Mouse (Mus musculus) induced T-regulatory cell, adult 2 months (primary cell): ENCODE data around the gene Kcnma1.

Experiments used
- DNase-seq: peaks from one replicate; pipeline ENCODE4 v3.0.0-alpha.2; 2012; ENCODE audit warnings: low read depth

The Kcnma1 gene

DNA sequence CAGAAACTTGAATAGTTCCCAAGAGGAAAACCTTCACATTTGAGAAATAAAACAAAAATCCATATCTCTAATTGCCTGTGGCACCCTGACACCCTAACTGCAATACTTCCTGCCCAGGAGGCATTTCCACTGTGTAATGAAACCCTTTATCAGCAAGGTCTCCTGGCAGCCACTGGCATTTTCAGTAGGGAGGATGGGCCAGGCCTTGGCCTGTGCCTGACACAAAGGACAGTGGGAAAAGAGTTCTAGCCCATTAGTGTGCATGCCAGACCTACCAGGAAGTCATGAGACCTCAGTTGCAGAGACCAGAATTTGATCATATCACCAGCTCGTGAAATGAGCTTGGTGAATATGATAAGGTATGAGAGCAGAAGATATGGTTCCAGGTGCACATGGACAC is 488.4 kb downstream of the Kcnma1 start:
- DNase-seq: no peak

DNA sequence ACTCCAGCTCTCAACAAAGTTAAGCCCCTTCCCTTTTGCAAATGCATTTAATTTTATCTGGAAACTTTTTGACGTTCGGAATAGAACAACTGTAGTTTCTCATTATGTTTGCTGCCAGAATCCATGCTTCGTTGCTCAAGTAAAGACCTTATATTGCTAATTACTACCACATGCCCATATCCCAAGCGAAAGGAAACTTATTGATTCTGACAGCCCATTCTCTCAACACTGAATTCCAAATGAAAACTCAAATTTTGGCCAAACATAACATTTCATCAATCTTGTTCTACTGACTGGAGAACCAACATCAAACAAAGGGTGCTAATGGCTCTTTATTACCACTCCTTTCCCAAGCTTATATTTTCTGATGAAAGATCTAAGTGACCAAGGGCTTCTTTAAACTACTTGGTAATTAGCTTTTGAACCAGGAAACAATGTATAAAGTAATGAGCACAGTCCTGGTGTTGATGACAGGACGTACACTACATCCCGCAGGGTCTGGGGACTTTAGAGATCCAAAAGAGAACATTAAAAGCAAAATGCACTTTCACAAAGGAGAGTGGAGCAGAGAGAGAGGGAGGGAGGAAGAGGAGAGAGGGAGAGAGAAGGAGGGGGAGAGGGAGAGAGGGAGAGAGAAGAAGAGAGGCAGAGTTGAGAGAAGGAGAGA is 490.3 kb downstream of the Kcnma1 start:
- no peak for DNase-seq

DNA sequence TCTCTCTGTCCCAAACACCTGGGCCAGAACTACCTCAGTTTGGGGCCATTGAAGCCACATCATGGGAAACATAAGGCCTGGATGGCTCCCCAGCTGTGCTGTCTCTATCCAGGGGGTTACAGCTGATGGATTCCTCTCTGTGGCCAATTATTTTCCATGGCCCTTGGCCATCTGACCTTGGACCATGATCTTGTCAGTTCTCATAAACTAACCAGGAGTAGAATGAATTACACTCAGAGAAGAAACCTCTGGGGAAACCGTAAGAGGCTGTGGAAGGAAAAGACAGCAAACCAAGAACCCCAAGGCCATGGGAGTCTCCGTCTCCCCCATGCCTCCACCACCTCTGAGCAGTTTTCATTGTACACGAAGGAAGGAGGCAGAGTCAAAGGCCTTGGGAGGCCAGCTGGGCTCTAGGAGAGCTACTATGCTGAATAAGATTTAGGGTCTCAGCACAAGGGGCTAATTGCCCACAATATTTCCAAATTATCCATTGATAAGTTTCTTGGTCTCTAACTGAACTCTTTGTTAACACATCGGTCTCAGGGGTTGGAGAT is 491.6 kb downstream of the Kcnma1 start:
- no peak for DNase-seq

DNA sequence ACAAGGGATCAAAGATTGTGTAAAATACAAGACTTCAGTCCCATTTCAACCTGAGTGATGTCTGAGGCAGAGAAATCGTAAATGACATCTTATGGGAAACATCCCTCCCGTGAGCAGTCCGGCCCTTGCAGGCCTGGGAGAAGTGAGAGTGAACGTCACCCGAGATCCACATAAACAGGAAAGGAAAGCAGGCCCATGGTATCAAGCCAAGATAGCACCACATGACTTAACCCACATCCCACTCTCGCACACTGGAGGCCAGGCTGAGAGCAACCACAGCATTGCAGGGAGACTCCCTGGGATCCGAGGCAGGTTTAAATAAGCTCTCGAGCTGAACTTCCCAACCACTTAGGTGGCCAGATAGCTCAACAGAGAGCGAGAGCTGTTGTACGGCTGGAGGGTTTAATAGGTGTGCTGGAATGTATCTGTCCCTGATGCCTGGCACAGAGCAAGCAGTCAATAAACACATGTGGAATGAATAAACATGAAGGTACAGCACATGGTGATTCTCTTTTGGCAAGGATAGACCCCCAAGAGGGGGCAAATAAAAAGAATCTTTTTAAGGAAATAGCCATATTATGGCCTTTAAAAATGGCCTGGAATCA is 493.1 kb downstream of the Kcnma1 start:
- DNase-seq: no peak

DNA sequence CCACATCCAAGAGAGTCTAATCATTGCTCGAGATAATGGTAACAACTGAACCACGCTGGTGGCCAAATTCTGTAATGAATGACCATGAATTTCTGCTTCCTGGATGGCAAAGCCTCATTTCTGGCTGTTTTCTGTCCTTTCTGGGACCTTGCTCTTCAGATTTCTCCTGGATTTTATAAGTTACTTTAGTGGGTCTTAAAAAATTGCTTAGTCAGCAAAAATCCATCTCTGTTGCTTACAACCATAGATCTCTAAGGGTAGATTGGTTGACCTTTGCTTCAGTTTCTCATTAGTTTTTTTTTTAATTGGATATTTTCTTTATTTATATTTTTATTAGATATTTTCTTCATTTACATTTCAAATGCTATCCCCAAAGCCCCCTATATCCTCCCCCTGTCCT is 496.9 kb downstream of the Kcnma1 start:
- no peak for DNase-seq

DNA sequence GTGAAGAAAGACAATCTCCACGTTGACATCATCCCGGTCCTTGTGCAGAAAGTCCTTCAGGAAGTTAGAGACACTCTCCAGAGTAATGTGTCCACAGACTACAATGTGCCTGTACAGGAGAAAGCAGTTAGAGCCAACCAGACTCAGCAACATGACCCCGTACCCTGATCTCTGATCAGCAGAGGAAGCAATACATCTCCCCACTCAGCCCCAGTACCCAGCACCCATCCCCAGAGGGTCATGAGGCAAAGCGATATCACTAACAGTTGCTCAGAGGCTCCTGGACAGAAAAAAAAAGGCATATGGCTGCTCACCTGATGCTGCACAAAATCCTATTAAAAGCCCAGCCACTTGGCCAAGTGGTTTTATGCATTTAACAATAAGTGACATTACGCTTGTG is 504.5 kb downstream of the Kcnma1 start:
- no peak for DNase-seq

DNA sequence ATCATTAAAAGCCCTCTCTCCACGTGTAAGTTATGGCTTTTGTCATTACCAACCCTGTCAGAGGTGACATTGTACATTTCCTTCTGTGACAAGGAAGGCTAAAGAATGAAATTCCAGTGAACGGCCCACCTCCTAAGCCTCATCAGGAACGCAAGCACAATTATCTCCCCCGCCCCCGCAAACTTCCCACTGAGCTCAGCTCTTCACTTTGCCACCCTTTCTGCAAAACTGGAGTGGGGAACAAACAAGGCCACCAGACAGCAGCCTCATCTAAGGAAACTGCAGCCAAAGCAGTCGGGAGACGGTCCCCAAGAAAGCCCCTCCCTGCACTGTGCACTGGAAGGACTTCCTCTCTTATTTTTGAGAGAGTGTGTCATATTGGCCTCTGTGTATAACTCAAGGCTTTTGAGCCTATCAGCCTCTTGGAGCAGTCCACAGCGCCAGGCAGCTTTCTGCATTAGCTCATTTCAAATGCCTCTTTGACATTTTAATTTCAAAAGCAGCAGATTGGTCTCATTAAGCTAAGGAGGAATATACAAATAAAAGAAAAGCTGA is 512.0 kb downstream of the Kcnma1 start:
- DNase-seq: no peak

DNA sequence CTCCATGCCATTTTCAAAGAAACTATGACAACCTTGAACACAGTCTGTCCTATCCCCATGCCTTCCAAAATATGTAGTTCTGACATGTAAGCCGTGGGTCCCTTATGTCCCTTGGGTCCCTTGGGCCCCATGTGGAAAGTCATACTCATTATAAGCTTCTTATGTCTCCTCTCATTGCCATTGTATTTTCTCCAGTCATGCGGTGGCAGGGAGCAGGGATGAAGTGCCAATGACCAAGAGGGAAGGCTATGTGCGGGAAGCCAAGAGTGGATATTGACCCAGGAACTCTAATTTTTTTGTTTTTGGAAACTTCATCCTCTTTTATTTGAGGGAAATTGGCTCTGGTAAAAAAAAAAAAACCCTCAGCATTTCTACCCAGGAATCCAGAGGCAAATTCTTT is 517.5 kb downstream of the Kcnma1 start:
- DNase-seq: no peak

DNA sequence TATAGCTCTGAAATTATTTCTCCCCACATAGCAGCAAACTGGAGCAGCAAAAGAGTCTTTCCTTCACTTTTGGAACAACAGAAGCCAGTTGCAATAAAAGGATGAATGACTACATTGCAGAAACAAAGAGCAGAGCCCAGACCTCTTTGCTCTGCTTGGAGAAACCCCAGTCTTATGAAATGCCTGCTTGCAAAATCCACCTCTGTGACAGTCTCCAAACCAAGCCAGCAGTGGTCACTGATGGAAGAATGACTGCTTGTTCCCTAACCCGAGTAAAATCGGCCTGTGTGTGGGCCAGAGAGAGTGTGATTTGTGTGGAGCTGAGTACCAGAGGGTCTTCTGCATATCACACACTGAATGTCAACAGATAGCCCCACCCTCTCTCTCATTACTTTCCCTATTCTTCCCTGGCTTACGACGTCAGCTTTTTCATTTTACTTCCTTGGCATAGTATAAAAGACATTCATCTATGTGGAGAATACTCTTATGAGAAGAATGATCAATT is 518.0 kb downstream of the Kcnma1 start:
- DNase-seq: no peak

DNA sequence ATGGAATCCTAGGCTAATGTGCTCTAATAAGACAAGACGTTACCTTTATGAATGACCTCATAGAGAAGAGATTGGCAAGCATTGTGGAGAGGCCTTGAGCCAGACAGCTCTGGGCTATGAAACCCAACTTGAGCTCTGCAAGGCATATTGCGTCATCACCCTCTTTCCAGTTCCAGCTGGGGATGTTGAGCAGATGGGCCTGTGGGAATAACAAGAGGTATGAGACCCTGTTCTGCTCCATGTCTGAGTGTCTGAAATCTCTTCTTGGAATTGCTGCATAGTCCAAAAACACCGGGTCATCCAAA is 519.8 kb downstream of the Kcnma1 start:
- DNase-seq: no peak

DNA sequence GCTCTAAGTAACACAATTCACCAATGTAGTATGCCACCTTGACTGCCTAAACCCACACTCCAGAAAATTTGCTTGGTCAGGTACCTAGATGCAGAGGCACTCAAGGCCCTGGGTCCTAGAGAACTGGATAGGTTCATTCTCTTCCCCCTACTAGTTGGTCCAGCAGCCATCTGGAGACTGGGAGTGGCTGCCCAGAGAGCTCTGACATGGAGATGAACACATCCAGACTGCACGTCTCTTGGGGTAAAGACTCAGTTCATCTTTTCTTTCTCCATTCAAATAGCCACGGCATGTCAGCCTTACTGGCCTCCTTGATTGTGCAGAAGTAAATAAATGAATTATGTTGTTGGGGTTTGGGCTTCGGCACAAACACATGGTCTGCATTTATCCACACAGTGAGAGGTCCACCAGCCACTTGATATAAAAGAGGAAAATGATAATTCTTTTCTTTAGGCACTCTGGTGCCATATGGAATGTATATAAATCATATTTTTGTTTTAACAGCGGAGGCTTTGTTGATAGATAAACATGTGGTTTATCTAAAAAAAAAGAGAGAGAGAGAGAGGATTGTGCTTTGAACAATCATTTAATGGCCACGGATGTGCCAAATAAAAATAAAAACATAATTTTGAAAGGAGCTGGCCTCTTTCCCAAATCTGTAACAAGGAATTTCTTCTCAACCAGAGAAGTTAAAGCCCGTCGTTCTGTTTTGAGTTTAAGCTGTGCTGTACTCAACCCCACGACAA is 520.4 kb downstream of the Kcnma1 start:
- DNase-seq: no peak

DNA sequence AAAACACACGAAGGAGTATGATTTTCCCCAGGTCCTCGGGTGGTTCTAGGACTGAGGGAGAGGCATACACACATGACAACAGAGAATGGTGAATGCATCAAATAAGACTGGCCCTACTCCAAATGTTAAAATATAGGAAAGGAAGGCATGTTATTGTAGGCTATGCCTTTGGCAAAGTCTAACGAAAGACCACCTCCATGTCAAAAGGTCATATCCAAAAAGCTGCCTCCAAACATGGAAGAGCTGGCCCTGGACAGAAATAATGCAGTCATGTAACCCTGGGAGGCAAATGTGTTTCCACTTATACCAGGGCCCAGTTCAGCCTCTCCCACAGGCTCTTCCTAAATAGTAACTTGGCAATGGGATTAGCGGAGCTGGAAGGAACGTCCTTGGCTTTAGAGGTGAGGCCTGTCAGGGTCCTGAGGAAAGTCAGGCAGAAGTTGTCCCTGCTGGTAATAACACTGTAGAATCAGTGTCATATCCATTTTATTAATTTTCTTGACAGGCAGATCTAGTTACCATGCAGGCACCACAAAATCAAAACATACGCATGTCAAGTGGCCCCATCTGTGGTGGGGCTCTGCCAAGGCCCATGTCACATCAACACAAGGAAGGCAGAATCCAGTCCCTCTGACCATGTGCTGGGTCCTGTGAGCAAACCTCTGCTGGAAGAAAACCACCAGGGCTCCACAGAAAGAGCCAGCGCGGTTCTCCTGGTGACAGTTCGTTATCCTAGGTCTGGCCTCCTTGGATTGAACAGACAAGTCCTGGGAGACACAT is 521.5 kb downstream of the Kcnma1 start:
- DNase-seq: no peak

DNA sequence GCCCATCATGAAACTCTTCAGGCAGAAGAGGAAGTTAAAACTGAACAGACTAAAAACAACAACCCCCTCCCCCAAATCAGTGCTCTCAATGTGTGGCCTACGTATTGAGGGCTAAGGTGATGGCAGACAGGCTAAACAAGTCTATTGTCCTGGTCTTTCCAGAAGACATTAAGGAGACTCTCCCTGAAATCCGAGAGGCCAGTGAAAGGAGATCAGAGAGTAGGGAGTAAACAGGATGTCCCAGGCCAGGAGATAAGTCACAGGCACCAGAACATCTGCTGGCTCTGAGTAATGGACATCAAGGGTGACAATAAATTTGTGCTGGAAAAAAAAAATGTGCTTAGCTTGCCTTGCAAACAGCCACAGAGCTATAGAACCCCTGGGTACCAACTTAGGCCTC is 522.9 kb downstream of the Kcnma1 start:
- DNase-seq: no peak

DNA sequence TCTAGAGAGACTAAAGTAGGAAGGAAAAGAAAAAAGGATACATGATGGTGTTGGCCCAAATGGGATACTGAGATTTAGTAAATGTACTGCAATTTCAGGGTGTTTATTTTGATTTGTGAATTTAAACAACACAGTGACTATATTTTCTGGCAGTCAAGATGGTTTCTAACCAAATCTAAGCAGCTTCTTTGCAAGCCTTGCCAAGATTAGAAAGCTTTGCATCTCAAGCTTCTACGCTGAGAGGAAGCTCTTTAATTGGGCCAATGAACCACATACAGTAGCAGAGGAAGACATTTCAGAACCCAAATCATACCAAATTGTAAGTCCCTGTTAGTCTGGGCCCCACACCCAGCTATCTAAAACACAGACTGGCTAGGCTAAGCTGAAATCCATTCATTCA is 527.6 kb downstream of the Kcnma1 start:
- DNase-seq: no peak

DNA sequence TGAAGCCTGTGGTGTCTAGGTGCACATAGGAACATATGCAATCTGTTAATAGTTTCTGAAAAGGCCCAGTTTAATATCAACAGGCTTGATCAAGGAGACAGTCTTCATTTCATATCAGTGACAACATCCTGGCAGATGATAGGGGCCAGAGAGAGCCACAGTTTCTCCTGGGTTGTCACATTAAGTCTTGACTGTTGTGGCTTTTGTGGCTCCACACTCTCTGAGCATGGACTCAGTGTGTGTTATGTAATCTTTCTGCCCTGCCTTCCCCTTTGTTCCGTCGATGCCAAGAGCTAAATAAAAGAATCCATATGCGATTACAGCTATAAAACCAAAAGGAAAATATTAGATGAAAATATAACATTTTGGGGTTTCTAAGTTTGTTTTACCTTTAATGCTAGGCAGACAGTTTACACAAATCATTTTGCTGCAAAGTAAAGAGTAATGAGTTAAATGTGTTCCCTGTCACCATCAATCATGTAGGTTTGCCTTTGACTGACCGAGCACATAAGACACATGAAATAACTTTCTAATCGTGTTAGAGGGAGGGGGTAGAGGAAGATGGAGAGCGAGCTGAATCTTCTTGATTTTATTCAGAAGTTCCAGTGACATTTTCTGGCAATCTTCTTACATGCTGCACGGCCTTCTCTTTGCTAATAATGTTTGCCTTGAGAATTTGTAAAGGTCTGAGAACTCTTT is 528.3 kb downstream of the Kcnma1 start:
- no peak for DNase-seq

DNA sequence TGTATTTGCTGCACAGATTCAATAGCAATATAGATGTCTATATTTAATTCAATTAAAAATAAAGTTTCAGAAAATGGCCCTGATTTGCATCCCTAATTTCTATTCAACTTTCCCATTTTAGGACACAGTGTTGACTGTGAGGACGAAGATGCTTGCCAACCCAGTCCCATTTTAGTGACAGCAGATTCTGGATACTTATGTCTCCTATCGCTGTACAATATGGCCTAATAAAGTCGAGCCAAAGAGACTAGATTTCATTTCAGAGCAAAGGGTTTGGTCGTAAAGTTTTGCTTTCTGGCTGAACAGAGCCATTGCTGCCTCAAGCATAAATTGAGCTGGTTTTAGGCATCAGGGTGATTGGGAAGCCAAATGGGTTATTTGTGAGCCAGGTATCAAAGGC is 539.2 kb downstream of the Kcnma1 start:
- DNase-seq: no peak

DNA sequence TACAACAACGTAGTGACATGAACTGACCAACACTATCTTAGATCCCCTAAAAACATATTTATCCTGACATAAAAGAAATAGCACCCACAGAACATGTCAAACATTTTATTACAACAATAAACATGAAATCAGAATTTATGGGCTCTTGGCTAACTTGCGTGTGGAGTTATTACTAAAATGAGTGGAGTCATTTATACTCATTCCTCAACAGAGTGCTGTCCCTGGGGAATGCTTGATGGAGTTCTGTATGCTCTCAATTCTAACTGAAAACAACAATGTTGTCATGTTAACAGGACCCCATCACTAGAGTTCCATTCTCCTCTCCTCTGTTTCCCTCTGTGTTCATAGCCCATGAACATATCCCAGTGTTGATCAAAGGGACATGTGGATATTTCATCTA is 544.2 kb downstream of the Kcnma1 start:
- no peak for DNase-seq

DNA sequence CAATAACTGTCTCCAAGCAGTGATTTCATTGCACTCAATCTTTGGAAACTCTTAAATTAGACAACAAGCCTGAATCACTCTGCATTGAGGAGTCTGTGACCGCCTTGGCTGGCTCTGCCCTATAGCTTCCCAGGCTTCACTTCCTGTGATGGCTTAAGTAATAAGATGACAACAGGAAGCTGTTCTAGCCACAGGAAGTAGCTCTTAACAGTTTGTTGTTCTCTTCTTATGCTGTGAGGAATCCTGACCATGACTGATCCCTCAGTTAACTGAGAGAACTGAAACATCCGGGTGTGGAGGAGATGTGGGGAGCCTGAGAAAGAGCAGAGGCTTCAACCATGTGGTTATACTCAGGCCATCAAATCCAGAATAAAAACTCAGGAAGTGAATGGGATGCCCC is 549.2 kb downstream of the Kcnma1 start:
- peak; percentile 33 for DNase-seq

DNA sequence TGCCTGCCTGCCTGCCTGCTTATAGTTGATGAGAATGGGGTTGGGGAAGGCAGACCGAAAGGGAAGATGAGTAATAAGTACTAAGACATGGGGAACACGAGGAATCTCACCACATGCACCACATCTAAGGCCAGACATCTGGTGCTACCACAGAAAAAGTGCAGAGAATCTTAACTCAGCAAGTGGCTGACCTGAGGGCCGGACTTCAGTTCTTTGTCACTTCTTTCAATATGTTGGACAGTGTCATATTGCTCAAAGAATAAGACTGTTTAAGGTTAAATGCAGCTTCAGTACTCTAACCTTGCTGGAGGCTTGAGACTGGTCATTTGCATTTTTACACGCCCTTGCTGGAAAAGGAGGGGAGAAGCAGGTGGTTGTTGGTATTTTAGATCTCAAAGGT is 555.7 kb downstream of the Kcnma1 start:
- DNase-seq: no peak

DNA sequence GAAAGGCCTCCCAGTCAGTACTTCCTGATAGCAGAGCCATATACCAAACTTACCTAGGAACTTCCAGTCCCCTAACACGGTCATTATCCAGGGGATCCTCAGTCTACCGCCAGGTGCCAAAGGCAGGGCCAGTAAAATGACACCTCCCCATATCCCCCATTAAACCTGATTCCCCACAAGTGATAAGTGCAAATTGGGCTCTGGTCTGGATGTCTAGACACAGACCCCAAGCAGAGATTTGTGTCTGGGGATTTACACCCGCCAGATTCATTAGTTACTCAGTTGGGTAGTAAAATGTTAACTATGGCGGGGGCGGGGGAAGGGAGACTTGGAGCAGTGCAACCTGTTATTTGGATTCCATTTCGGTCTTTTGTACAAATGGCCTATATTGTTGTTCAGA is 562.6 kb downstream of the Kcnma1 start:
- no peak for DNase-seq

DNA sequence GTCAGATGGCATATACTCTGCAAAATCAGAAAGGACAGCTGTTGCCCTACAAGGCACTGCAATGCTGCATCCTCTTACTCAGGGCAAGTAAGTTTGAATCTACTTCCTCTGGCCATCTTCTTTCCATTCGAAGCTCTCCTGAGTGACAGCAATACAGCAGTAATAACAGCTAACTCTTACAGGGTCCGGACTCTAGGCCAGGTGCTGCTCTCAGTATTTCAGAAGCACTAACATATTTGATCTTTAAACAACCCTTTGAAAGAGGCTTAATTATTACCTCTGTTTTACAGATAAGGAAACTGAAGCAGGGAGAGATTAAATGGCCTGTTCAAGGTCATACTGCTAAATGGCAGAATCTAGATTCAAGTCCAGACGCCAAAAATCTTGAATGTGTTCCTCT is 576.8 kb downstream of the Kcnma1 start:
- no peak for DNase-seq

DNA sequence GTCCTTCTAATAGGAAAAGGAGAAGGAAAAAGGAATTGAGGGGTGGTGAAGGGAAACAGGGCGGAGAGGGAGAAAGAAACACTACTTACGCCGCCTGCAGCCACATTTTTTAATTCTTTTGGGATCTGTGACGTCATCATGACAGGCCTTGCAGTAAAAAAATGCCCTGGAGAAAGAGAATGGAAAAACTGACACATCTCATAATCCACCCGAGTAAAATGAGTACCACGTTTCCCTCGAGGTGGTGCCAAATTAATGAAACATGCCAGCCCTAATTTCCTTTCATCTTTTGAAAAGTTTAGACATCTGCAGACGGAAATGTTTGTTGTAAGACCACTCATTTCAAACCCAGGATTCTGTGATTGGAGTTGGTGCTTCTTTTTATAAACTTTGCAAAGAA is 578.4 kb downstream of the Kcnma1 start:
- no peak for DNase-seq
